Mouse (Mus musculus) frontal cortex, adult (tissue): Measurements from ENCODE around the gene BC051142.

Experiments used
- ATAC-seq: cut with Nextera tagmentation; 2 replicates; pipeline ENCODE4 v1.9.2; 2017; ENCODE audit warnings: mild to moderate bottlenecking, moderate library complexity, mixed read lengths; ENCODE audit not compliant: low TSS enrichment

The BC051142 gene

GRCm38 (mm10) chr17:34507591-34507990 lies 109.0 kb downstream of the BC051142 start:
- ATAC-seq = no peak
